In genomic region chr3:25807559-25807958, GRCm38 (mm10) we compare ENCODE assay signal across 9 mouse cellular contexts.
DNase-seq lines count a peak whose midpoint lies in the region; ATAC-seq and TF ChIP-seq lines count a peak whose summit lies in the region.
"Had no signal": no experiment of that assay in that cellular context is flagged by ENCODE, and none has a peak within 500 bp of the region (broad histone marks: within the 10 kb centered on the region; RNA-seq: fewer than 3 reads in every experiment).

No protein-coding gene starts in this region.

- no peak overlapping the region for H3K27ac ChIP-seq in lung, embryonic 14.5 days (ENCODE audit: low read depth)
- no peak overlapping the region for H3K27ac ChIP-seq in lung, postnatal 0 days (ENCODE audit: low read length)
- no peak overlapping the region for H3K27ac ChIP-seq in forebrain, embryonic 12.5 days
- no peak overlapping the region for H3K27ac ChIP-seq in kidney, embryonic 16.5 days (ENCODE audit: low read length)
- H3K27ac ChIP-seq: heart, embryonic 15.5 days had no signal

- 27% methylated on average over 3 of the region's 3 CpGs for WGBS in lung, embryonic 14.5 days
- 42% methylated on average over 3 of the region's 3 CpGs for WGBS in lung, postnatal 0 days
- WGBS in forebrain, embryonic 12.5 days = 27% methylated on average over 3 of the region's 3 CpGs
- WGBS in kidney, embryonic 16.5 days = 48% methylated on average over 3 of the region's 3 CpGs

- H3K4me1 ChIP-seq in lung, embryonic 14.5 days (ENCODE audit: insufficient read depth) = no peaks in the 10 kb centered on the region
- no peaks in the 10 kb centered on the region for H3K4me1 ChIP-seq in lung, postnatal 0 days (ENCODE audit: insufficient read depth, low read depth, low read length)
- H3K4me1 ChIP-seq in forebrain, embryonic 12.5 days = no peaks in the 10 kb centered on the region; the same call in 1 of the 2 replicates
- H3K4me1 ChIP-seq in kidney, embryonic 16.5 days (ENCODE audit: insufficient read depth, low read length) = no peaks in the 10 kb centered on the region
- H3K4me1 ChIP-seq: heart, embryonic 15.5 days had no signal

- no peak overlapping the region for H3K4me2 ChIP-seq in lung, embryonic 14.5 days
- no peak overlapping the region for H3K4me2 ChIP-seq in lung, postnatal 0 days (replicated peaks; ENCODE audit: low read depth, low read length)
- no peak overlapping the region for H3K4me2 ChIP-seq in forebrain, embryonic 12.5 days
- H3K4me2 ChIP-seq in kidney, embryonic 16.5 days (replicated peaks; ENCODE audit: low read depth, low read length) = no peak overlapping the region
- H3K4me2 ChIP-seq: heart, embryonic 15.5 days had no signal

- TF ChIP-seq CTCF in lung, embryonic 14.5 days (IDR thresholded peaks at IDR 0.05; ENCODE audit: low read depth) = no peak
- no peak for TF ChIP-seq CTCF in lung, postnatal 0 days (IDR thresholded peaks at IDR 0.05)

- no peaks in the 10 kb centered on the region for H3K36me3 ChIP-seq in lung, embryonic 14.5 days (ENCODE audit: insufficient read depth)
- no peaks in the 10 kb centered on the region for H3K36me3 ChIP-seq in lung, postnatal 0 days (ENCODE audit: insufficient read depth, low read length)
- no peaks in the 10 kb centered on the region for H3K36me3 ChIP-seq in forebrain, embryonic 12.5 days (replicated peaks)
- H3K36me3 ChIP-seq in kidney, embryonic 16.5 days (ENCODE audit: insufficient read depth, low read length) = no peaks in the 10 kb centered on the region
- H3K36me3 ChIP-seq: heart, embryonic 15.5 days had no signal

- no peak for ATAC-seq in lung, embryonic 14.5 days (ENCODE audit: insufficient read depth)
- no peak for ATAC-seq in lung, postnatal 0 days
- ATAC-seq in forebrain, embryonic 12.5 days (ENCODE audit: low FRiP score) = peak; percentile 95
- no peak for ATAC-seq in kidney, embryonic 16.5 days (ENCODE audit: low FRiP score, low TSS enrichment)
- ATAC-seq in megakaryocyte progenitor cell, adult 5-6 weeks (replicated peaks; ENCODE audit: poor library complexity) = no peak

- H3K4me3 ChIP-seq in lung, embryonic 14.5 days (ENCODE audit: low read depth, low read length) = no peak overlapping the region
- no peak overlapping the region for H3K4me3 ChIP-seq in lung, postnatal 0 days (ENCODE audit: low read depth, low read length)
- no peak overlapping the region for H3K4me3 ChIP-seq in forebrain, embryonic 12.5 days (replicated peaks)
- H3K4me3 ChIP-seq in kidney, embryonic 16.5 days (ENCODE audit: low read length) = no peak overlapping the region
- H3K4me3 ChIP-seq: heart, embryonic 15.5 days had no signal

- H3K9ac ChIP-seq in lung, embryonic 14.5 days = no peak overlapping the region
- no peak overlapping the region for H3K9ac ChIP-seq in lung, postnatal 0 days (replicated peaks; ENCODE audit: low read depth)
- H3K9ac ChIP-seq in forebrain, embryonic 12.5 days = no peak overlapping the region
- H3K9ac ChIP-seq in kidney, embryonic 16.5 days (replicated peaks; ENCODE audit: low read length) = no peak overlapping the region
- H3K9ac ChIP-seq: heart, embryonic 15.5 days had no signal

- H3K9me3 ChIP-seq in lung, embryonic 14.5 days (ENCODE audit: low read depth, low read length) = no peaks in the 10 kb centered on the region
- no peaks in the 10 kb centered on the region for H3K9me3 ChIP-seq in lung, postnatal 0 days (ENCODE audit: low read length)
- H3K9me3 ChIP-seq in forebrain, embryonic 12.5 days = no peaks in the 10 kb centered on the region
- no peaks in the 10 kb centered on the region for H3K9me3 ChIP-seq in kidney, embryonic 16.5 days (ENCODE audit: low read length)
- H3K9me3 ChIP-seq: heart, embryonic 15.5 days had no signal

- intact Hi-C loops in left cerebral cortex, postnatal 25 days (cut with DNase I) = no loop called here

- no peak for TF ChIP-seq EP300 in lung, postnatal 0 days (IDR thresholded peaks at IDR 0.05)

- DNase-seq in lung, embryonic 14.5 days = peak; percentile 51
- no peak for DNase-seq in lung, postnatal 0 days (ENCODE audit: low spot score)
- DNase-seq in left cerebral cortex, postnatal 25 days (ENCODE audit: low spot score in 2 of 2) = peak; percentile 45 to 51
- peak; percentile 36 to 39 for DNase-seq in right cerebral cortex, postnatal 36 days (ENCODE audit: low spot score in 2 of 2)
- DNase-seq in ovary, adult 18-20 months (ENCODE audit: low spot score) = no peak

- H3K27me3 ChIP-seq in lung, embryonic 14.5 days (ENCODE audit: insufficient read depth, low read length) = no peaks in the 10 kb centered on the region
- no peaks in the 10 kb centered on the region for H3K27me3 ChIP-seq in lung, postnatal 0 days (replicated peaks; ENCODE audit: insufficient read depth, low read length)
- H3K27me3 ChIP-seq in forebrain, embryonic 12.5 days = no peaks in the 10 kb centered on the region
- H3K27me3 ChIP-seq in kidney, embryonic 16.5 days (ENCODE audit: insufficient read depth, low read length) = no peaks in the 10 kb centered on the region
- H3K27me3 ChIP-seq: heart, embryonic 15.5 days had no signal

Comparison
In these comparisons a context has a peak if more than half of its experiments do, and no peak if none do; other contexts are left out.
1. DNase-seq: peak in lung, embryonic 14.5 days (single experiment), left cerebral cortex, postnatal 25 days (2 of 2) and right cerebral cortex, postnatal 36 days (2 of 2); none in lung, postnatal 0 days (single experiment) and ovary, adult 18-20 months (single experiment).